In genomic region chr5:124424200-124424722, GRCm38 (mm10) we compare ENCODE assay signal across 8 mouse cellular contexts. TPM values are rescaled to one million over a fixed set of nuclear protein-coding genes. Genes with fewer than 3 reads are reported as not detected.
DNase-seq lines count a peak whose midpoint lies in the region; ATAC-seq lines count a peak whose summit lies in the region.

No protein-coding gene starts in this region.

- H3K4me2 ChIP-seq in heart, embryonic 13.5 days = peak overlapping the region; percentile 89
- peak overlapping the region; percentile 72 for H3K4me2 ChIP-seq in forebrain, embryonic 15.5 days (replicated peaks)
- H3K4me2 ChIP-seq in limb, embryonic 15.5 days = peak overlapping the region; percentile 89
- H3K4me2 ChIP-seq in neural tube, embryonic 15.5 days = peak overlapping the region; percentile 91

- peak overlapping the region; percentile 92 for H3K9ac ChIP-seq in heart, embryonic 13.5 days
- H3K9ac ChIP-seq in forebrain, embryonic 15.5 days (replicated peaks) = peak overlapping the region; percentile 80
- peak overlapping the region; percentile 86 for H3K9ac ChIP-seq in limb, embryonic 15.5 days
- peak overlapping the region; percentile 70 for H3K9ac ChIP-seq in neural tube, embryonic 15.5 days (replicated peaks)

- H3K36me3 ChIP-seq in heart, embryonic 13.5 days = peaks cover 16% of the 10 kb centered on the region
- no peaks in the 10 kb centered on the region for H3K36me3 ChIP-seq in forebrain, embryonic 15.5 days
- H3K36me3 ChIP-seq in limb, embryonic 15.5 days = peaks cover 6% of the 10 kb centered on the region; the same call in 1 of the 2 replicates
- peaks cover 3% of the 10 kb centered on the region; the same call in 1 of the 2 replicates for H3K36me3 ChIP-seq in neural tube, embryonic 15.5 days

- peak overlapping the region; percentile 92 for H3K27ac ChIP-seq in heart, embryonic 13.5 days (replicated peaks)
- peak overlapping the region; percentile 95 for H3K27ac ChIP-seq in forebrain, embryonic 15.5 days (replicated peaks)
- H3K27ac ChIP-seq in limb, embryonic 15.5 days = peak overlapping the region; percentile 86; the same call in 1 of the 2 replicates
- H3K27ac ChIP-seq in neural tube, embryonic 15.5 days (replicated peaks) = peak overlapping the region; percentile 98

- peak overlapping the region; percentile 82 for H3K4me3 ChIP-seq in heart, embryonic 13.5 days
- H3K4me3 ChIP-seq in forebrain, embryonic 15.5 days = peak overlapping the region; percentile 85
- H3K4me3 ChIP-seq in limb, embryonic 15.5 days = peak overlapping the region; percentile 98
- peak overlapping the region; percentile 69 for H3K4me3 ChIP-seq in neural tube, embryonic 15.5 days (replicated peaks)

- no peaks in the 10 kb centered on the region for H3K9me3 ChIP-seq in heart, embryonic 13.5 days
- no peaks in the 10 kb centered on the region for H3K9me3 ChIP-seq in forebrain, embryonic 15.5 days
- no peaks in the 10 kb centered on the region for H3K9me3 ChIP-seq in limb, embryonic 15.5 days
- no peaks in the 10 kb centered on the region for H3K9me3 ChIP-seq in neural tube, embryonic 15.5 days (replicated peaks)

- 2% methylated on average over 14 of the region's 14 CpGs for WGBS in heart, embryonic 13.5 days
- 4% methylated on average over 14 of the region's 14 CpGs for WGBS in forebrain, embryonic 15.5 days
- 2% methylated on average over 14 of the region's 14 CpGs for WGBS in limb, embryonic 15.5 days
- 3% methylated on average over 14 of the region's 14 CpGs for WGBS in neural tube, embryonic 15.5 days

- no peaks in the 10 kb centered on the region for H3K27me3 ChIP-seq in heart, embryonic 13.5 days (replicated peaks)
- H3K27me3 ChIP-seq in forebrain, embryonic 15.5 days = no peaks in the 10 kb centered on the region
- H3K27me3 ChIP-seq in limb, embryonic 15.5 days = no peaks in the 10 kb centered on the region
- H3K27me3 ChIP-seq in neural tube, embryonic 15.5 days (replicated peaks) = no peaks in the 10 kb centered on the region

- no peak for DNase-seq in heart, adult 11 months
- peak; percentile 22 for DNase-seq in Muller cell, postnatal 12 days (ENCODE audit: inconsistent ontology term)
- DNase-seq in urinary bladder, postnatal 14 days (ENCODE audit: low spot score) = no peak
- no peak for DNase-seq in right cerebral cortex, postnatal 25 days

- no peak for ATAC-seq in heart, embryonic 13.5 days (ENCODE audit: extremely low read depth, insufficient number of reproducible peaks, low FRiP score, low TSS enrichment)
- no peak for ATAC-seq in forebrain, embryonic 15.5 days (replicated peaks)
- no peak for ATAC-seq in limb, embryonic 15.5 days (ENCODE audit: insufficient number of reproducible peaks, low FRiP score, low TSS enrichment, low read depth)
- ATAC-seq in neural tube, embryonic 15.5 days (ENCODE audit: low FRiP score) = no peak

- peaks cover 17% of the 10 kb centered on the region for H3K4me1 ChIP-seq in heart, embryonic 13.5 days
- H3K4me1 ChIP-seq in forebrain, embryonic 15.5 days = peaks cover 25% of the 10 kb centered on the region
- H3K4me1 ChIP-seq in limb, embryonic 15.5 days = 0 out of 2 replicates have a peak, but pooled peaks cover 7% of the 10 kb centered on the region
- H3K4me1 ChIP-seq in neural tube, embryonic 15.5 days = peaks cover 26% of the 10 kb centered on the region

RNA-seq across cellular contexts. Expression of gene Sbno1, which starts 1.5 kb away (rescaled TPM):
- 54.3 and 64.1 TPM in 2 replicates for polyA plus RNA-seq in heart, embryonic 13.5 days (2015; fragmentation: Nextera tagmentation; extraction: Ambion mirVana)
- polyA plus RNA-seq in forebrain, embryonic 15.5 days (2015; fragmentation: Nextera tagmentation; extraction: Ambion mirVana) = 101 and 111 TPM in 2 replicates
- polyA plus RNA-seq in limb, embryonic 15.5 days (2015; fragmentation: Nextera tagmentation; extraction: Ambion mirVana) = 70.7 and 71.9 TPM in 2 replicates
- polyA plus RNA-seq in neural tube, embryonic 15.5 days (2015; fragmentation: Nextera tagmentation; extraction: Ambion mirVana) = 85.9 and 87.2 TPM in 2 replicates

RNA-seq across cellular contexts. Expression of gene Kmt5a, which starts 15.5 kb away (rescaled TPM):
- 26.7 and 34.4 TPM in 2 replicates for polyA plus RNA-seq in heart, embryonic 13.5 days (2015; fragmentation: Nextera tagmentation; extraction: Ambion mirVana)
- polyA plus RNA-seq in forebrain, embryonic 15.5 days (2015; fragmentation: Nextera tagmentation; extraction: Ambion mirVana) = 36.3 and 56.7 TPM in 2 replicates
- polyA plus RNA-seq in limb, embryonic 15.5 days (2015; fragmentation: Nextera tagmentation; extraction: Ambion mirVana) = 56.3 and 64.5 TPM in 2 replicates
- polyA plus RNA-seq in neural tube, embryonic 15.5 days (2015; fragmentation: Nextera tagmentation; extraction: Ambion mirVana) = 29.3 and 30.8 TPM in 2 replicates

RNA-seq across cellular contexts. Expression of gene Rilpl2, which starts 53.9 kb away (rescaled TPM):
- polyA plus RNA-seq in heart, embryonic 13.5 days (2015; fragmentation: Nextera tagmentation; extraction: Ambion mirVana) = 12.3 and 14.8 TPM in 2 replicates
- 26.3 and 27.8 TPM in 2 replicates for polyA plus RNA-seq in forebrain, embryonic 15.5 days (2015; fragmentation: Nextera tagmentation; extraction: Ambion mirVana)
- 33.6 and 36.1 TPM in 2 replicates for polyA plus RNA-seq in limb, embryonic 15.5 days (2015; fragmentation: Nextera tagmentation; extraction: Ambion mirVana)
- 27.5 and 32.0 TPM in 2 replicates for polyA plus RNA-seq in neural tube, embryonic 15.5 days (2015; fragmentation: Nextera tagmentation; extraction: Ambion mirVana)

RNA-seq across cellular contexts. Expression of gene Snrnp35, which starts 58.7 kb away (rescaled TPM):
- polyA plus RNA-seq in heart, embryonic 13.5 days (2015; fragmentation: Nextera tagmentation; extraction: Ambion mirVana) = 22.9 and 23.9 TPM in 2 replicates
- polyA plus RNA-seq in forebrain, embryonic 15.5 days (2015; fragmentation: Nextera tagmentation; extraction: Ambion mirVana) = 24.9 and 26.0 TPM in 2 replicates
- 23.6 and 25.1 TPM in 2 replicates for polyA plus RNA-seq in limb, embryonic 15.5 days (2015; fragmentation: Nextera tagmentation; extraction: Ambion mirVana)
- 20.7 and 22.2 TPM in 2 replicates for polyA plus RNA-seq in neural tube, embryonic 15.5 days (2015; fragmentation: Nextera tagmentation; extraction: Ambion mirVana)
